Mouse (Mus musculus) urinary bladder, adult 18-20 months (tissue): Measurements from ENCODE around the gene Mroh2a.

Experiments
- DNase-seq, 2 experiments: peaks; one replicate each; pipeline ENCODE4 v3.0.0; 2022; ENCODE audit warnings: low spot score in 2 of 2, mixed read lengths in 2 of 2

Mroh2a gene

GRCm38 (mm10) chr1:88291409-88292005 is 64.7 kb downstream of the Mroh2a start:
- DNase-seq: no peak

DNA sequence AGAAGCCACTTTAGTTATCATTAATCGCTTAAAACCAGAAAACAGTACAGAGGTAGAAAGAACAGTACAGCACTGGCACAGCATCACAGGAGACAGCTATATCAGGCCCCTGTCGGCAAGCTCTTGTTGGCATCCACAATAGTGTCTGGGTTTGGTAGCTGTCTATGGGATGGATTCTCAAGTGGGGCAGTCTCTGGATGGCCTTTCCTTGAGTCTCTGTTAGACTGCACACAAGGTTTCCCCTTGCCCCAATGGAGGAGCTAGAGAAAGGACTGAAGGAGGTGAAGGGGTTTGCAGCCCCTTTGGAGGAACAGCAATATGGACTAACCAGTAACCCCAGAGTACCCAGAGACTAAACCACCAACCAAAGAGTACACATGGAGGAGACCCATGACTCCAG is 65.3 kb downstream of the Mroh2a start:
- no peak for DNase-seq

DNA sequence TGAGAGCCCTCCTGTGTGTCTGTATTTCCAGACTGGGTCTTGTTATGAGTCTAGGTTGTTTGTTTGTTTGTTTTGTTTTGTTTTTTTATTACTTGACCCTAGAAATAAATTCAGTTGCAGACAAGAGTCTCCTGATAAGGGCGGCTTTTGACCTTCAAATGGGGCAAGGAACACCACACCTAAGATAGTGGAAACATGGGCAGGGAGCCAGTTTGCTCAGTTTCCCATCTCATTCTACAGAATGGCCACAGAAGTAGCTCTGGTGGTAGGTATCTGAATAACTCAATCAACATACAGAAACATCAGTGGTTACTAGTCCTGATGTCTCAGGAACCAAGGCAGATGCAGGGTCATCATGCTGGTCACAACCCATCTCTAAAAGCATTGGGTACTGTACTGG is 67.9 kb downstream of the Mroh2a start:
- no peak for DNase-seq

GRCm38 (mm10) chr1:88296171-88296920 is 69.6 kb downstream of the Mroh2a start:
- DNase-seq: no peak

GRCm38 (mm10) chr1:88297480-88298258 is 70.9 kb downstream of the Mroh2a start:
- DNase-seq: no peak

DNA sequence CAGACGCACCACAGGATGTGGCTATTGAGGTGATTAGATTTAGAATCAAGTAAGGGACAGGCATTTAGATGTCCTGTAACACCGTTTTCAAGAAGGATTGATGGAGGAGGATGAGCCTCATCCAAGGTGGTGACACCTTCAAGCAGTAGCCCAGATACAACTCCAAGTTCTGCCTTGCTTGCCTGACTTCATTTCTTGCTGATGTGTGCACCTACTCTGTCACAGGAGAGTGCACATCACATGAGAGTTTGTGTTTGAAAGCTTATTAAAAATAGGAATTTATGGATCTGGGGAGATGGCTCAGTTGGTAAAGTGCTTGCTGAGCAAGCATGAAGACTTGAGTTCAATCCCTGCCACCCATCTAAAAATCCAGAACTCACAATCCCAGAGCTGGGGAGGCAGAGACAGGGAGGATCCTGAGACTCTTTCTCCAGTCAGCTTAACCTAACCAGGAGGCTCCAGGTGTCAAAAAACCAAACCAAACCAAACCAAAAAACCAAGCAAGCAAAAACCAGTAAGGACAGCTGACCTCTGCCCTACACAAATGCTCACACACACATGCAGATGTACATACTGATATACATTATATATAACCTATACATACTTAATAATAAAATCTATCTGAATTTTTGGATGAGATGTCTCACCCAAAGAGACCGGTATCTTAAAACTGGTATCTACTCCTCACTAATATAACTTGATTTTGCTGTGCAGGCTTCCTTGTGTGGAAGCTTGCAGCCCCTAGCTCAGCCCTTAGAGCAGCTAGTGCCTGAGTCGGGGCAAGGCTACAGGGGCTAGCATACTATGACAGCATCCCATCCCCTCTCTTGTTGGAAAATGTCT is 72.1 kb downstream of the Mroh2a start:
- DNase-seq: no peak

- DNase-seq: no peak
Observed at GRCm38 (mm10) chr1:88299529-88299945, 72.8 kb downstream of the Mroh2a start.

DNA sequence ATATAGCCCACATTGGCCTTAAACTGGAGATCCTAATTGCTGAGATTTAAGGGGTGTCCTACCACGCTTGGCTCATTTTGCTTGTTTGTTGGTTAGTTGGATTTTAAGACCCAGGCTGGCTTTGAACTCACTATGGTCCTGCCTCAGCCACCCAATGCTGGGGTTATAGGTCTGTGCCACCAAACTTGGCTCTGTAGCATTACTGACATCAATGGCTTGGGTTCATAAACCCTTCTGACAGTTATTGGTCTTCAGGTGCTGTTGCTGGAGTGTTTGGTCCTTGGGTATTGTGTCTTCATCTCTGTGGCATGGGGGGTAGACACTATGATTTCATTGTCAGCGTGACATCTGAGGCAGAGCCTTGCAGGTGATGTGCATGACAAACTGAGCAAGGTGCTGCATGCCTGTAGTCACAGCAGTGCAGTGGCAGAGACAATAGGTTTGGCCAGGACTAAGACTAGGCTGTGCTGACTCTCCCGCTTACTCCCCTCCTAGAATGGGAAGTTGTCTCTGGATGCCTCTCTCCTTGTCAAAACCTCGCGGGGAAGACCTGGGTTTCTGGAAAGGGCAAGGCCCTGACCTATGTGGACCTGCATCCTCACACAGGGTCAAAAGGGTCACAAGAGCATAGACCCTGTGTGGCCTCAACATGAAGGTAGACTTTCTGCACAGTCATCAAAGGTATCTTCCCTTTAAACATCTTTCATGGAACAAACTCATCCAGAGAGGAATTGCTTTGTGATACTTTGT is 73.7 kb downstream of the Mroh2a start:
- DNase-seq: no peak

GRCm38 (mm10) chr1:88301121-88302014 is 74.6 kb downstream of the Mroh2a start:
- DNase-seq: no peak

DNA sequence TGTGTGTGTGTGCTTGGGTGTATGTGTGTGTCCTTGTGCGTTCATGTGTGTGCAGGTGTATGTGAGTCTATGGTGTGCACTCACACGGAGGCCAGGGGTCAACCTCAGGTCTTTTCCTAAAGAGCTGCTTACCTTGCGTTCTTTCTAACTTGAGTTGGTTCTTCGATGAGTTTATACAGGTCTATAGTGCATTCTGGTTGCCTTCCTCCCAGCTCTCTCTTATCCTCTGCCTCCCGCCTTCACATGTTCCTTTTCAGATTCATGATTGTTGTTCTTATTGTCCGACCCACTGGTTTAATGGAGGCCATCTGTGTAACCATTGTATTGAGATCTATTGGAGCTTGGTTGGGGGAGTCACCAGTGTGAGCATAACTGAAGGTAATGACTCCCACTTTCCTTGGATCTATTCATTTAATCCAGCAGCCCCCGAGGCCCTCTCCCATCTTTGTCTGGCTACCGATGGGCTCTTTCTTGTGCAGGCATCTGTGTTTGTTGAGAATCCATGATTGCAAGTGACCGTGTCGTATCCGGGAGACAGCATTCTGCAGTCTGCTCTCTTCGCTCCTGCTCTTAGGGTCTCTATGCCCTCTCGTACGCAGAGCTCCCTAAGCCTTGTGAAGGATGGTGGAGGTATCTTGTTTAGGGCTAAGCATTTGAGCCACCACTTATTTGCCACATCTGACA is 75.4 kb downstream of the Mroh2a start:
- no peak for DNase-seq

- no peak for DNase-seq
Observed at GRCm38 (mm10) chr1:88303762-88304161, 77.0 kb downstream of the Mroh2a start.

GRCm38 (mm10) chr1:88304261-88304985 is 77.6 kb downstream of the Mroh2a start:
- no peak for DNase-seq

DNA sequence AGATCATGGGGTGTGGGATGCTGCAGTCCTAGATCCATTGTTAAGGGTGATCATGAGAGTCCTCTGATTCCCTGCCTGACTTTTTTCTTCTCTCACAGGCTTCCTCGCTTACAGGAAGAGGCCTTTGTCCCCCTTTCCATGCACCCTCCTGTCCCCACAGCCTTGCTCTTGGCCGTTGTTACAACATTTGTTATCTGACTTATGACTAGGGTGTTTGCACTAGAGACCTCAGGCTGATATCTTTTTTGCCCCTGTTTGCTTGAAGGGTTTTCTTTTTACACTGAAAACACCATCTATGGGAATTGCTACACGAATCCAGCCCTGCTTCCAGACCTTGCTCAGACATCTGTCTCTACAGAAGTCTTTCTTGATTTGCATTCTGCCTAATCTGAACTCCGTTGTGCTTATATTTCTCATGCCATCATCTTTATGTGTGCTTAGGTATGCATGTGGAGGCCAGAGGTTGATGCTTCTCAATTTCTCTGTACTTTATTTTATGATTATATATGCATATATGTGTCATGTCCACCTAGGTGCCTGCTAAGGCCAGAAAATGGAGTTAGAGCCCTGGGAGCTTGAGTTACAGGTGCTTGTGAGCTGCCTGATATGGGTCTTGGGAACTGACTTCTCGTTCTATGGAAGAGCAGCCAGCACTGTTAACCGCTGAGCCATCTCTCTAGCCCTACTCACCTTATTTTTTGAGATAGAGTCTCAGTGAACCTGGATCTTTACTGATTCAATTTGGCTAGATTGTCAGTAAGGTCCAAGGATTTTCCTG is 78.4 kb downstream of the Mroh2a start:
- no peak for DNase-seq

DNA sequence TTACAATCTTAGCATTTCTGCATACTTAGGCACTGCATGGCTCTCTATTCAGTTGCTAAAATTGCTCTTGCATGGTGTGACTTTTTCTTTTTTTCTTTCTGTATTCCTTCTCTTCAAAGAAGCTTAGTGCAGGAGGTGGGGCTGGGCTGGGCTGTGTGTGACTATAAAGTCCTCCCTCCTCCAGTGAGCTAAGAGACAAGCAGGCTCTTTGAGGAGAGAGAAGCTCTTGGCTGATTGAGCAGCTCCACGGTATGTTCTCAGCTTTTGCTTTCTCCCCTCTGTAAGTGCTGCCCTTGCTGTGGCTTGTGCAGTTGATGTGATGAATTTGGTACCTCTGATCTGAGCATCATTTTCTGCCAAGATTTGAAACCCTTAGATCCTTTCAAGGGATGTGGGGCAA is 79.8 kb downstream of the Mroh2a start:
- no peak for DNase-seq

DNA sequence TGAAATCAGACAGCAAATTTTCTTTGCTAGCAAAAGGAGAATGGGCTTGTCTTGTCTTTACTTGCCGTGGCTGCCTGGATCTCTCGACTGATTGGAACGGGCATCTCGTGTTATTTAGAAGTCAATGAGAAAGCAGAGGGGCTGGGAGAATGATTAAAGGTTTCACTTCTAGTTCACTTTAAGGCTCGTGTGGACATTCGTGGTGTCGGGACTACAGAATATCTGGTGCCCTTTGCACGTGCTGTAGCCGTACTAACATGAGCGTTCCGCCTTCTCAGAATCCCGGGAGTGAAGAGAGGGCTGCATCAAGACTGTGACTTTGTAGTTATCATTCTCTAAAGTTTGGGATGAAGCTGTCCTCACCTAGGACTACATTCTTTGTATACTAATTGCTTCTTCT is 80.4 kb downstream of the Mroh2a start:
- DNase-seq: no peak

DNA sequence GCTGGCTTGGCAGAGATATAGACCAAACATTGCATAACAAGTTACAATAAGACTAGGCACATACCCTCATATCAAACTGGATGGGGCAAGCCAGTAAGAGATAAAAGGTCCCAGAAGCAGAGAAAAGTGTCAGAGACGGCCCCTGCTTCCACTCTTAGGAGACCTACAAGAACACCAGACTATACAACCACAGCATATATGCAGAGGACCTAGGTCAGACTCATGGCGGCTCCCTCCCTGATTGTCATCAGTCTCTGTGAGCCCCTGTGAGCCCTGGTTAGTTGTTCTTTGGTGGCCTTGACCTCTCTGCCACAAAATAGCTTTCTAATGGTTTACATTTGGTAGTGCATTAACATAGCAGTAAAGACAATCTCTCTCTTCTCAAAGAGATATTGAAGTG is 82.2 kb downstream of the Mroh2a start:
- no peak for DNase-seq

GRCm38 (mm10) chr1:88309905-88310304 is 83.1 kb downstream of the Mroh2a start:
- DNase-seq: no peak

GRCm38 (mm10) chr1:88310349-88310748 is 83.6 kb downstream of the Mroh2a start:
- no peak for DNase-seq
